Mouse (Mus musculus): ENCODE results near the gene Pop7. TPM values are rescaled to one million over a fixed set of nuclear protein-coding genes. Genes with fewer than 3 reads are reported as not detected.

Gene Pop7
- total RNA-seq, 2 experiments from 2014 or later, result 32.9 to 37.1 TPM

- DNase-seq (ENCODE audit: low spot score in 2 of 2), result no peak
Observed at GRCm38 (mm10) chr5:137528247-137528968, 26.1 kb upstream of the Pop7 start.

GRCm38 (mm10) chr5:137527413-137527812, 25.1 kb upstream of the Pop7 start:
- DNase-seq (ENCODE audit: low spot score in 2 of 2), result no peak

GRCm38 (mm10) chr5:137526192-137526936, 24.0 kb upstream of the Pop7 start:
- DNase-seq (ENCODE audit: low spot score in 2 of 2), result peak; percentile 43 to 52

- no peak for DNase-seq (ENCODE audit: low spot score in 2 of 2)
Observed at GRCm38 (mm10) chr5:137525511-137525910, 23.2 kb upstream of the Pop7 start.

- no peak for DNase-seq (ENCODE audit: low spot score in 2 of 2)
Observed at GRCm38 (mm10) chr5:137524671-137525070, 22.4 kb upstream of the Pop7 start.

- no peak for DNase-seq (ENCODE audit: low spot score in 2 of 2)
Observed at GRCm38 (mm10) chr5:137524251-137524515, 21.9 kb upstream of the Pop7 start.

GRCm38 (mm10) chr5:137523396-137524250, 21.3 kb upstream of the Pop7 start:
- no peak for DNase-seq (ENCODE audit: low spot score in 2 of 2)

- no peak for DNase-seq (ENCODE audit: low spot score in 2 of 2)
Observed at GRCm38 (mm10) chr5:137522711-137523110, 20.4 kb upstream of the Pop7 start.

GRCm38 (mm10) chr5:137521861-137522260, 19.5 kb upstream of the Pop7 start:
- no peak for DNase-seq (ENCODE audit: low spot score in 2 of 2)

GRCm38 (mm10) chr5:137519691-137520550, 17.6 kb upstream of the Pop7 start:
- no peak for DNase-seq (ENCODE audit: low spot score in 2 of 2)

GRCm38 (mm10) chr5:137518436-137518835, 16.1 kb upstream of the Pop7 start, which contains the start of gene Gigyf1:
Gigyf1 (plus strand) TSS chr5:137518548.
- no peak for DNase-seq (ENCODE audit: low spot score in 2 of 2)

GRCm38 (mm10) chr5:137514811-137515210, 12.5 kb upstream of the Pop7 start:
- no peak for DNase-seq (ENCODE audit: low spot score in 2 of 2)

GRCm38 (mm10) chr5:137513951-137514721, 11.8 kb upstream of the Pop7 start:
- no peak for DNase-seq (ENCODE audit: low spot score in 2 of 2)

- DNase-seq (ENCODE audit: low spot score in 2 of 2), result no peak
Observed at GRCm38 (mm10) chr5:137512847-137513794, 10.8 kb upstream of the Pop7 start.

- no peak for DNase-seq (ENCODE audit: low spot score in 2 of 2)
Observed at GRCm38 (mm10) chr5:137511706-137512105, 9.4 kb upstream of the Pop7 start.

- DNase-seq (ENCODE audit: low spot score in 2 of 2), result no peak
Observed at GRCm38 (mm10) chr5:137510573-137511390, 8.5 kb upstream of the Pop7 start.

- DNase-seq (ENCODE audit: low spot score in 2 of 2), result peak; percentile 78 to 87
Observed at GRCm38 (mm10) chr5:137510014-137510501, 7.7 kb upstream of the Pop7 start.

GRCm38 (mm10) chr5:137504041-137504440, 1.7 kb upstream of the Pop7 start:
- no peak for DNase-seq (ENCODE audit: low spot score in 2 of 2)
